Mouse (Mus musculus): ENCODE measurements around the gene Slc22a6.

DNA sequence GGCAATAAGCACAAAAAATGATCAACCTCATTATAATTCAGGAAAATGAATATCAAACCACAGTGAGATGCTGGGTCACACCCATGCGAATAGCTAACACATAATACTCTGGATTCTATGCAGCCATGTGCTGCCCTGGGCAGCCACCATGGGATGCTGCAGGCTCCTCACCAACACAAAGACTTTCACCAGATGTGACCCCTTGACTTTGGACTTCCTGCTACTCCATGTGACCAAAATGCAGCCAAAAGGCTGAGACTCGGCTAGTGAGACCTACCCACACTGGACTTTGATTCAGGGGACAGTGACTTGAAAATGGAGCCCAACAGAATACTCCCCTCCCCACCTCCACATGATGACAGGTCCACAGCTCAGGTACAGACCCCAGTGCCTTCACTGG, 12.4 kb downstream of the Slc22a6 start:
- TF ChIP-seq POLR2A (IDR thresholded peaks at IDR 0.05; ENCODE audit: low read depth, low read length) (no peak), CTCF (IDR thresholded peaks at IDR 0.05; ENCODE audit: extremely low read depth, insufficient read depth, insufficient read length, insufficient replicate concordance) (no peak)

Data from spleen, adult 2 months (tissue).